Mouse (Mus musculus): ENCODE measurements around the gene Zfp69.

The Zfp69 gene

GRCm38 (mm10) chr4:120951428-120951973 lies at the start of gene Zfp69:
Gene Zfp69, minus strand, starts transcription at chr4:120951699.
- peak; percentile 96 for DNase-seq (ENCODE audit: low read depth, low spot score)

DNA sequence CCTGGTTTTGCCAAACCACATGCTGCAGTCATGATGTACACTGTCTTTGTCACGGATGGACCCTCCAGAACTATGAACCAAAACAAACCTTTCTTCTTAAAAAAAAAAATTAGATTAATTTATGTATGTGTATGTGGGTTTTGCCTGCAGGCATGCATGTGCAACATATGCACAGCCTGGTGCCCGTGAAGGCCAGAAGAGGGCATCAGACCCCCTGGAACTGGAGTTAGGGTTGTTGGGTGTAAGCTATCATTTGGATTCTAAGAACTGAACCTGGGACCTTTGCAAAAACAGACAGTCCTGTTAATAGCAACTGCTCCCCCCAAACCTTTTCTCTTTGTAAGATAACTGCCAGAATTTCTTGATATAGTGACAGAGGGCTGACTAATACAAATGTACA lies 49.5 kb upstream of the Zfp69 start:
- DNase-seq (ENCODE audit: low read depth, low spot score): peak; percentile 43

DNA sequence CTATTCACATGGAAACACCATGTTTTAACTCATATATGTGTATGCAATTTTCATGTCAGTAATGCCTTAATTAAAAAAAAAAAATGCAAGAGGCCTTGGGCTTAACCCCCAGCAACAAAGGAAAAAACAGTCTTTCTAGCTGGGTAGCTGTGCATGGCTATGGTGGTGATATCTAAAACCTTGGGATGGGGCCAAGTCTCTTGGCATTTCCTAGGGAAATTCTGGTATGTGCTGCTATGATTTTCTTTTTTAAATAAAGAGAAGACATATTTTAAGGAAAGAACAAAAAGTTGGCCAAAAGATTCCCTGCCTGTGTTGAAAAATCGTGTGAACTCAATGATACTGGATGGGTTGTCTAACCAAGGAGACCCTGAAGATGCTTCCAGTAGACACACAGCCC lies 44.4 kb upstream of the Zfp69 start:
- no peak for DNase-seq (ENCODE audit: low read depth, low spot score)

GRCm38 (mm10) chr4:120993025-120993424 lies 41.5 kb upstream of the Zfp69 start:
- no peak for DNase-seq (ENCODE audit: low read depth, low spot score)

DNA sequence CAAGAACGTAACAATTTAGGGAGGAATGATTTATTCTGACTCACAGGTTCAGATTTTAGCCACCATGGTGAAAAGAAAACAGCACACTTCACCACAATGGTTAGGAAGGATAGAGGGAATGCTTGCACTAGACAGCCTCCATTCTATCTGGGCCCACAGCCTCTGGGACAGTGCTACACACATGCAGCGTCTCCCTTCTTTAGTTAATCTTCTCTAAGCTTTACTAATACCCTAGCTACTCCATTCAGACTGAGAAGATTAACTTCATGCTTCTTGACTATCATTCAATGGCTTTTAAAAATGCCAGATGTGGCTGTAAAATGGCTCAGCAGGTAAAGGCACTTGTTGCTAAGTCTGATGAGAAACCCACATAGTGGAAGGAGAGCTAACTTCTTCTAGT lies 40.8 kb upstream of the Zfp69 start:
- DNase-seq (ENCODE audit: low read depth, low spot score): no peak

DNA sequence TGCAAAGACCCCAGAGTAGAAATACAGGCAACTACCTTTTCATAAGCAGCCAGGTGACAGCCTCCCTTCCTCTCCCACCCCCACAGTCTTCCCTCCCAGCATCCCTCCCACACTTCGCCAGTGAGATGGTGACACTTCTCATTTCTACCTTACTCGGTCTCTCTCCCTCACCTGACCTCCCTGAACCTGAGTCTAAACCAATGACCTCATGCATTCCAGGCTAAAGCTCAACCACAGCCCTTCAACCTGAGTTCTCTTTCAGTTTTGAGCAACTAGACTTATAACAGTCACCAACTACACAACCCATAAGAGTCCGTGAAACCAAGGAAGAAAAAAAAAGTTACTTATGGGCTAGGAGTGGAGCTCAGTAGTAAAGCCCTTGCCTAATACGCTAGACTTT lies 35.8 kb upstream of the Zfp69 start:
- DNase-seq (ENCODE audit: low read depth, low spot score): no peak

GRCm38 (mm10) chr4:120986446-120986845 lies 34.9 kb upstream of the Zfp69 start:
- peak; percentile 87 for DNase-seq (ENCODE audit: low read depth, low spot score)

- DNase-seq (ENCODE audit: low read depth, low spot score): peak; percentile 43
These were observed 26.7 kb upstream of the Zfp69 start for GRCm38 (mm10) chr4:120978221-120978620.

- peak; percentile 73 for DNase-seq (ENCODE audit: low read depth, low spot score)
These were observed 23.9 kb upstream of the Zfp69 start for GRCm38 (mm10) chr4:120975428-120975734.

GRCm38 (mm10) chr4:120974711-120975427 lies 23.4 kb upstream of the Zfp69 start:
- peak; percentile 62 for DNase-seq (ENCODE audit: low read depth, low spot score)

DNA sequence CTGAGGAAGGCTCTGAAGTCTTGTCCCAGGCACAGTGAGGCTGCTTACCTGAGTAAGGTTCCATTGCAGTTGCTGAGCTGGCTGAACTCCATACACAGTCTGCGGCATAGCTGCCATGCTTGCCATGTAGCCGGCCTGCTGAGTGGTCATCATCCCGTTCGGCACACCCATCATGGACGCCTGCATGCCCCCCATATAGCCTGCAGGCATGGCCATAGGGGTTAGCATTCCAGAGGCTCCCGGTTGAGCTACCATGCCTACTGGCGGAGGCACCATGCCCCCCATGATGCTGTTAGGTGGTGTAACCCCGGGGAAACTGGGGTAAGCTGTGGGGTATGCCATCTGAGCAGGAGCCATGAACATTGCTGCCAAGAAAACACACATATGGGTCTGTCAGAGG lies 20.3 kb upstream of the Zfp69 start:
- DNase-seq (ENCODE audit: low read depth, low spot score): no peak

GRCm38 (mm10) chr4:120969382-120970146 lies 18.1 kb upstream of the Zfp69 start:
- peak; percentile 49 for DNase-seq (ENCODE audit: low read depth, low spot score)

DNA sequence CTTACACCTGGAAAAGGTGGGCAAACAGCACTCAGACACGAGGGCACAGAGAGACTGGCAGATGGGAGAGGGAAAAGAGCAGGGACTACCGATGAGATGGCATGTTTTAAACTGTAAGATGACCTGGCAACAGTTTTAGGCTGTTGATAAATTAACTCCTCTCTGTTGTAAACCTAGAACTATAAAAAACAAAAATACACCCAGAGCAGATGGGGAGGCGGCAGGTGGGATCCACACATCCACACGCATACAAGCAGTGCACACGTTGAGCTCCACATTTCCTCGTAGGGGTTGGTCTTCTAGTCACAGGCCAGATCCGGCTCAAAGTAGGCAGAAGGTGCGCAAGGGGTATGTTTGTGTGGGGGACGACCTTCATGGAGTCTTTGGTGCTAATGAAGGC lies 17.0 kb upstream of the Zfp69 start:
- DNase-seq (ENCODE audit: low read depth, low spot score): no peak

DNA sequence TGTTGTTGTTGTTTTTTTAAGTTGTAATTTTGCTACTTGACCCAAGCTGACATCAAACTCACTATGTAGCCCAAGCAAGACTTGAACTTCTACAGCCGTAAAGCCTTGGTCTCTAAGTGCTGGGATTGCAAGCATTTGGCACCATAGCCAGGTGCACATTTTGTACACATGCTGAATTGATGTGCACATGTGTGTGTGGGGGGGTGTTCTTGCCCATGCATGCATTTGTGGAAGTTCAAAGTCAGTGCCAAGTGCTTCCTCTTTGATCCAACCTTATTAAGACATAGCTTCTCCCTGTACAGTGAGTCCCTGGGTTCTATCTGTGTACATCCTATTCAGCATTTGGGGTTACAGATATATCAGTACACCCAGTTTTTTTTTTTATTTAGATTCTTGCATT lies 4.1 kb upstream of the Zfp69 start:
- no peak for DNase-seq (ENCODE audit: low read depth, low spot score)

- no peak for DNase-seq (ENCODE audit: low read depth, low spot score)
These were observed 2.2 kb upstream of the Zfp69 start for GRCm38 (mm10) chr4:120953667-120954066.

GRCm38 (mm10) chr4:120953038-120953437 lies 1.5 kb upstream of the Zfp69 start:
- peak; percentile 11 for DNase-seq (ENCODE audit: low read depth, low spot score)

DNA sequence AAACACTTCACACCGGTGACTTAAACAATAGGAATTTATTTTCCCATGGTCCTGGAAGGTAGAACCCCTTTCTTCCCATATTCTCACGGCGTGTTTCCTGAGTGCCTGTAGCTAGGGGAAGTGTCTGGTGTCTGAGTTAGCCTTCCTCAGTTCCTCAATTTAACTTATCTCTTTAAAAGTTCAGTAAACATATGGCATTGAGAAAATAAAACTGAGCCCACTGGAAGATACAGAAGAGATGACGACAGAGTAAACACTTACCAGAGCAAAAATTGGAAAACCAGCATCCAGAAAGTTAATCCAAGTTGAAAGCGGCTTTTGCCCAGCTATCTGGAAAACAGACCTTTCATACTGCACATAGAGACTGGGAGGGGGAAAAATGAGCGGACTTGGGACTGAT lies 664 bp upstream of the Zfp69 start:
- DNase-seq (ENCODE audit: low read depth, low spot score): peak; percentile 22

GRCm38 (mm10) chr4:120950763-120951427 lies 604 bp downstream of the Zfp69 start:
- peak; percentile 22 for DNase-seq (ENCODE audit: low read depth, low spot score)

DNA sequence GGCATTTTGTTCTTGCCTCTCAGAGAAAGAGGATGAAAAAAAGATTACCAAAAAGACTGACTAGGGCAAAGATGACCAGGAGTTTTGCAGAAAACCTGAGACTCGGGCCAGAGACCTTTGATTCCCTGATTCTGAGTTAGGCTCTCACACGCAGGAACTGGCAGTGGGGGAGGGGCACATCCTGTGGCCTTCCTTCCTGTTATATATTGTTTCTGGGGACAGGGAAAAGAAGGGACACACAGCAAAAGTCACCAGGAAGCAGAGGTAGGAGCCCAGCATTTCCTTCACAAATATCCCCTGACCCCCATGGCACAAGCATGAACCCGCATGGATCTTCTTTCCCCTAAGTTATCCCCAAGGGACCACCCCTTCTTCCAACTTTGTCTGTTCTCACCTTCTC lies 2.6 kb downstream of the Zfp69 start:
- no peak for DNase-seq (ENCODE audit: low read depth, low spot score)

- no peak for DNase-seq (ENCODE audit: low read depth, low spot score)
These were observed 16.5 kb downstream of the Zfp69 start for GRCm38 (mm10) chr4:120935006-120935405.

DNA sequence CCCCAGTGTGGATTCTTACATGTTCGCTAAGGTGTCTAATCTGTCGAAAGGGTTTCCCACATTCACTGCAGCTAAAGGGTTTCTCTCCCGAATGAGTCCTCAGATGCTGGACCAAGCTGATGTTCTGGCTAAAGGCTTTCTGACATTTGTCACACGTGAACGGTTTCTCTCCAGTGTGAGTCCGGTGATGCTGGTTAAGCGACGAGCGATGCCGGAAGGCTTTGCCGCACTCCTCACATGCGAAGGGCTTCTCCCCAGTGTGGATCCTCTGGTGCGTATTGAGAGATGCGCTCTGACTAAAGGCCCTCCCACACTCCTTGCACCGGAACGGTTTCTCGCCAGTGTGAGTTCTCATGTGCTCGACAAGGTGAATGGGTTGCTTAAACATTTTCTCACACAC lies 20.8 kb downstream of the Zfp69 start:
- DNase-seq (ENCODE audit: low read depth, low spot score): no peak

GRCm38 (mm10) chr4:120928686-120929085 lies 22.8 kb downstream of the Zfp69 start:
- no peak for DNase-seq (ENCODE audit: low read depth, low spot score)
